31 mouse cellular contexts compared by ENCODE assay signal in genomic region chr4:134350641-134351040, GRCm38 (mm10). TPM values are rescaled to one million over a fixed set of nuclear protein-coding genes. Genes with fewer than 3 reads are reported as not detected.
"Had no signal": no experiment of that assay in that cellular context is flagged by ENCODE, and none has a peak within 500 bp of the region (broad histone marks: within the 10 kb centered on the region; RNA-seq: fewer than 3 reads in every experiment).

No protein-coding gene starts in this region.

- H3K27ac ChIP-seq: hindbrain, embryonic 12.5 days; hindbrain, embryonic 14.5 days; limb, embryonic 12.5 days; liver, embryonic 13.5 days; liver, embryonic 15.5 days had no signal

- H3K9ac ChIP-seq: heart, embryonic 12.5 days; hindbrain, embryonic 12.5 days; hindbrain, embryonic 14.5 days; limb, embryonic 12.5 days; liver, embryonic 13.5 days; liver, embryonic 15.5 days; liver, postnatal 0 days had no signal

- H3K36me3 ChIP-seq: heart, embryonic 12.5 days; hindbrain, embryonic 10.5 days; hindbrain, embryonic 12.5 days; limb, embryonic 10.5 days; limb, embryonic 12.5 days; liver, embryonic 13.5 days; liver, embryonic 15.5 days had no signal

- DNase-seq: gastrocnemius, adult 2 months; gastrocnemius, postnatal 10 days; gastrocnemius, postnatal 25 days; heart, adult 18-20 months; heart, postnatal 10 days; heart, postnatal 4 days; kidney, adult 11 months; kidney, adult 2 months; kidney, adult 9 months; kidney, postnatal 10 days; layer of hippocampus, adult 9-11 months; layer of hippocampus, postnatal 36 days; liver; liver, embryonic 13.5 days; liver, postnatal 0 days had no signal

- H3K9me3 ChIP-seq: heart, embryonic 12.5 days; hindbrain, embryonic 10.5 days; hindbrain, embryonic 12.5 days; limb, embryonic 10.5 days; limb, embryonic 12.5 days; liver, embryonic 13.5 days; liver, embryonic 15.5 days had no signal

- ATAC-seq: hindbrain, embryonic 16.5 days; intestine, embryonic 16.5 days; liver, postnatal 0 days had no signal

- H3K4me1 ChIP-seq: liver, embryonic 15.5 days had no signal

- H3K4me3 ChIP-seq: gastrocnemius, adult 2 months; heart, embryonic 12.5 days; hindbrain, embryonic 10.5 days; hindbrain, embryonic 12.5 days; limb, embryonic 10.5 days; limb, embryonic 12.5 days; liver, embryonic 13.5 days; liver, embryonic 15.5 days had no signal

RNA-seq across cellular contexts. Expression of gene Slc30a2, which starts 7.7 kb away (rescaled TPM):
- total RNA-seq: granulocyte monocyte progenitor cell, adult 5-6 weeks; layer of hippocampus, postnatal 14 days; layer of hippocampus, postnatal 36 days; left cerebral cortex, postnatal 36 days had no signal
- polyA plus RNA-seq: hindbrain, embryonic 12.5 days; limb, embryonic 10.5 days; liver, embryonic 11.5 days; liver, embryonic 13.5 days; liver, postnatal 0 days had no signal

RNA-seq across cellular contexts. Expression of gene Extl1, which starts 33.0 kb away (rescaled TPM):
- total RNA-seq: granulocyte monocyte progenitor cell, adult 5-6 weeks had no signal

RNA-seq across cellular contexts. Expression of gene Trim63, which starts 35.7 kb away (rescaled TPM):
- total RNA-seq: granulocyte monocyte progenitor cell, adult 5-6 weeks; layer of hippocampus, adult 18-20 months; layer of hippocampus, adult 8-10 months; layer of hippocampus, postnatal 36 days had no signal
- polyA plus RNA-seq: intestine, embryonic 14.5 days had no signal
